Mouse (Mus musculus) lung, adult 2 months (tissue): Measurements from ENCODE around the gene Galnt6.

Experiments
- CTCF ChIP-seq: fragments of 200-500 bp; IDR thresholded peaks from 2 replicates; pipeline ENCODE4 v1.5.1; 2011; ENCODE audit warnings: mild to moderate bottlenecking, low read length, control low read depth; ENCODE audit not compliant: insufficient read depth
- POLR2A ChIP-seq: fragments of 200-500 bp; IDR thresholded peaks from 2 replicates; pipeline ENCODE4 v1.6.1; 2011; ENCODE audit warnings: low read depth, mild to moderate bottlenecking, control low read depth, low read length, borderline replicate concordance; ENCODE audit errors: extremely low read depth

DNA sequence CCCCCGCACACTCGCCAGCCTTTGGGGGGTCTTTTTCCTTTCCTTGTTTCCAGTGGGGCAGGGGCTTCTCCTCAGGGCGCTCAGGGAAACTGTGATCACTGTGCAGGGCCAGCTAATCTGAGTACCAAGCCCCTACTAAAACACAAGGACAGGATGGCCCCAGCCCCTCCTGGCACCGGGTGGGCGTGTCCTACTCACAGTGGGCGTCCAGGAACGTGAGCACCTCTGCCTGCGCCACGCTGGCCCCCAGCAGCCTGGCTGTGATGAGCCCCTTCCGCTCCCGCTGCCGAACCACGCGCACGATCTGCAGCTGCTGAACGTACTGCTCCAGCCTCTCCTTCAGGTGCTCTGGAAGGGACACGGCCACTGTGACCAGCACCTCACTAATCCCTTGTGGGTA, 25.3 kb downstream of the Galnt6 start:
- TF ChIP-seq CTCF (no peak), POLR2A (no peak)
